Mouse (Mus musculus) bone marrow macrophage, adult 2 months (primary cell): Measurements from ENCODE around the gene Izumo1r.

Experiments
- CTCF ChIP-seq: IDR thresholded peaks from 2 replicates; pipeline ENCODE4 v1.5.1; 2012; ENCODE audit warnings: low read depth, mild to moderate bottlenecking, low read length, moderate library complexity
- POLR2A ChIP-seq: IDR thresholded peaks from 2 replicates; pipeline ENCODE4 v1.6.1; 2012; ENCODE audit warnings: mild to moderate bottlenecking, low read depth, low read length, borderline replicate concordance

GRCm38 (mm10) chr9:14921254-14921653 lies 17.5 kb upstream of the Izumo1r start:
- TF ChIP-seq CTCF (no peak), POLR2A (no peak)
